Mouse (Mus musculus) ES-E14 (cell line): ENCODE measurements around the gene Pnkp.

Experiments
- CHD2 ChIP-seq: IDR thresholded peaks from 2 replicates; pipeline ENCODE4 v1.6.1; 2014; ENCODE audit warnings: mild to moderate bottlenecking, low read depth, low read length, inconsistent platforms
- HCFC1 ChIP-seq: IDR thresholded peaks from 2 replicates; pipeline ENCODE4 v1.6.1; 2012; ENCODE audit warnings: low read length, inconsistent platforms, borderline replicate concordance; ENCODE audit not compliant: insufficient read depth
- ZC3H11A ChIP-seq: IDR thresholded peaks from 2 replicates; pipeline ENCODE4 v1.6.1; 2012; ENCODE audit warnings: low read depth, mild to moderate bottlenecking, inconsistent platforms, low read length, borderline replicate concordance
- ZNF384 ChIP-seq: IDR thresholded peaks from 2 replicates; pipeline ENCODE4 v1.6.1; 2012; ENCODE audit warnings: low read depth, low read length, inconsistent platforms

DNA sequence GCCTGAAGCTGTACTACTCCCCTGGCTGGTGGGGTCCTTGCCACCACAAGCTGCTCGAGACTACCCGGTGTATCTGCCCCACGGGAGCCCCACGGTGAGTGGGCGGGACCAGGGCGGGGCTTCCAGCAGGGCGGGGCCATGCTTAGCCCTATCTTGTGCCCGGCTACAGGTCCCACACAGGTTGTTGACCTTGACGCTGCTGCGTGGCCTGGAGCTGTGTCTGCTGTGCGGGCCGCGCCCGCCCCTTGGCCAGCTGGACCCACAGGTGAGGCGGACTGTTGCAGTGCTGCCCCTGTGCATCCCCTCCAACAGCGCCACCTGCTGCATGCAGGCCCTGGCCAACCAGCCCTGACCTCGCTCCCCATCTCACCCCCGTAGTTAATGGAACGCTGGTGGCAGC is 41.7 kb downstream of the Pnkp start:
- TF ChIP-seq ZC3H11A (no peak), HCFC1 (no peak), ZNF384 (no peak), CHD2 (no peak)
